Mouse (Mus musculus): ENCODE measurements around the gene Prorsd1. TPM values are rescaled to one million over a fixed set of nuclear protein-coding genes. Genes with fewer than 3 reads are reported as not detected.

The Prorsd1 gene
- total RNA-seq, 2 experiments from 2014 or later: 18.1 to 20.7 TPM

- DNase-seq: no peak
These were observed 10.6 kb downstream of the Prorsd1 start for GRCm38 (mm10) chr11:29503948-29504893.

GRCm38 (mm10) chr11:29496962-29497361, 17.9 kb downstream of the Prorsd1 start:
- no peak for DNase-seq

- no peak for DNase-seq
These were observed 21.7 kb downstream of the Prorsd1 start for GRCm38 (mm10) chr11:29493135-29493534.

GRCm38 (mm10) chr11:29474676-29475075, 40.2 kb downstream of the Prorsd1 start:
- no peak for DNase-seq

Other genes starting within 250 kb of the Prorsd1 start
- 1 to 10 TPM; 3.6 to 4.2 TPM for gene Ccdc88a, start 141.4 kb downstream of the Prorsd1 start, total RNA-seq (2021)
- 10 to 100 TPM; 24.8 to 29.7 TPM for gene Mtif2, start 11.4 kb upstream of the Prorsd1 start, total RNA-seq (2021)
- gene Clhc1, start 32.9 kb upstream of the Prorsd1 start, total RNA-seq (2021): not detected
- 100 to 1,000 TPM; 360 to 392 TPM for gene Rps27a, start 33.1 kb upstream of the Prorsd1 start, total RNA-seq (2021)
- 100 to 1,000 TPM; 715 to 734 TPM for gene Rtn4, start 177.9 kb upstream of the Prorsd1 start, total RNA-seq (2021)

All from gastrocnemius, postnatal 25 days (tissue).